Mouse (Mus musculus) bone marrow, adult 2 months (tissue): Measurements from ENCODE around the gene Ntn5. TPM values are rescaled to one million over a fixed set of nuclear protein-coding genes. Genes with fewer than 3 reads are reported as not detected.

Experiments used
- H3K27ac ChIP-seq: fragments of 200-500 bp; 2 replicates; pipeline ENCODE4 v1.5.1; 2012; ENCODE audit warnings: low read depth, mild to moderate bottlenecking, control low read depth, inconsistent platforms, low read length; ENCODE audit not compliant: control insufficient read depth, poor library complexity, insufficient read depth
- H3K4me1 ChIP-seq: fragments of 200-500 bp; 2 replicates; pipeline ENCODE4 v1.6.1; 2011; ENCODE audit warnings: low read length; ENCODE audit not compliant: control insufficient read depth, insufficient read depth
- H3K4me3 ChIP-seq: fragments of 200-500 bp; replicated peaks from 2 replicates; pipeline ENCODE3; 2011; ENCODE audit warnings: mild to moderate bottlenecking, low read depth, low read length, control low read depth; ENCODE audit not compliant: control insufficient read depth
- CTCF ChIP-seq: fragments of 200-500 bp; IDR thresholded peaks from 2 replicates; pipeline ENCODE4 v1.5.1; 2011; ENCODE audit warnings: low read length, control low read depth; ENCODE audit not compliant: control insufficient read depth, insufficient read depth
- POLR2A ChIP-seq: fragments of 200-500 bp; IDR thresholded peaks from 2 replicates; pipeline ENCODE4 v1.6.1; 2011; ENCODE audit warnings: low read depth, mild to moderate bottlenecking, control low read depth, low read length, borderline replicate concordance; ENCODE audit not compliant: control insufficient read depth
- WGBS: fragments of 180-500 bp; shearing (Covaris S2); methylation state at CpG from one replicate; pipeline ENCODE4 v1.1.7; 2018; 5-methylcytosine and 5-hydroxymethylcytosine counted together
- polyA plus RNA-seq: library from polyadenylated mRNA; stranded (reverse); fragments of >200 nt; gene quantifications from 2 replicates; pipeline ENCODE4 v1.2.4, GENCODE M21; 2011; ENCODE audit warnings: low replicate concordance; ENCODE audit not compliant: missing spikeins, insufficient read depth, insufficient read length

Ntn5 gene
- polyA plus RNA-seq, 1 experiment, result not detected

- peaks cover 11% of the 10 kb centered on the region for H3K4me1 ChIP-seq
These were observed 26.0 kb downstream of the Ntn5 start for GRCm38 (mm10) chr7:45709677-45710355.

GRCm38 (mm10) chr7:45710477-45711191 lies 26.8 kb downstream of the Ntn5 start:
- Histone ChIP-seq H3K4me3 (no peak overlapping the region), H3K27ac (no peak overlapping the region), H3K4me1 (peaks cover 13% of the 10 kb centered on the region)
- no peak for TF ChIP-seq POLR2A
- TF ChIP-seq CTCF, result no peak
- WGBS, result 92% methylated on average over 20 of the region's 20 CpGs

More at GRCm38 (mm10) chr7:45709677-45710355, 26.0 kb downstream of the Ntn5 start:
- H3K4me3 ChIP-seq, result no peak overlapping the region
- no peak overlapping the region for H3K27ac ChIP-seq
- no peak for TF ChIP-seq CTCF
- WGBS, result 79% methylated on average over 14 of the region's 14 CpGs

- 86% methylated on average over 24 of the region's 24 CpGs for WGBS
- H3K4me3 ChIP-seq, result no peak overlapping the region
- no peak overlapping the region for H3K27ac ChIP-seq
- TF ChIP-seq CTCF (no peak), POLR2A (no peak)
- H3K4me1 ChIP-seq, result peaks cover 15% of the 10 kb centered on the region
These were observed 27.6 kb downstream of the Ntn5 start for GRCm38 (mm10) chr7:45711316-45712021.

GRCm38 (mm10) chr7:45712022-45712757 lies 28.4 kb downstream of the Ntn5 start:
- TF ChIP-seq POLR2A (no peak), CTCF (no peak)
- peaks cover 14% of the 10 kb centered on the region for H3K4me1 ChIP-seq

GRCm38 (mm10) chr7:45713396-45713795 lies 29.6 kb downstream of the Ntn5 start:
- TF ChIP-seq CTCF (no peak), POLR2A (no peak)
- Histone ChIP-seq H3K4me3 (no peak overlapping the region), H3K4me1 (peaks cover 9% of the 10 kb centered on the region), H3K27ac (no peak overlapping the region)
- 90% methylated on average over 16 of the region's 16 CpGs for WGBS

More at GRCm38 (mm10) chr7:45712022-45712757, 28.4 kb downstream of the Ntn5 start:
- WGBS, result 89% methylated on average over 21 of the region's 21 CpGs
- no peak overlapping the region for H3K27ac ChIP-seq
- H3K4me3 ChIP-seq, result no peak overlapping the region

- no peak overlapping the region for H3K4me3 ChIP-seq
- no peak for TF ChIP-seq CTCF
- TF ChIP-seq POLR2A, result no peak
- H3K27ac ChIP-seq, result no peak overlapping the region
- H3K4me1 ChIP-seq, result peaks cover 6% of the 10 kb centered on the region; the same call in 1 of the 2 replicates
- WGBS, result 84% methylated on average over 6 of the region's 6 CpGs
These were observed 30.2 kb downstream of the Ntn5 start for GRCm38 (mm10) chr7:45713881-45714520.

- TF ChIP-seq POLR2A, result no peak
- TF ChIP-seq CTCF, result no peak
- Histone ChIP-seq H3K4me1 (peaks cover 4% of the 10 kb centered on the region; the same call in 1 of the 2 replicates), H3K27ac (peak overlapping the region; percentile 49)
These were observed 30.8 kb downstream of the Ntn5 start for GRCm38 (mm10) chr7:45714630-45715089.

More at GRCm38 (mm10) chr7:45714630-45715089, 30.8 kb downstream of the Ntn5 start:
- WGBS, result 10% methylated on average over 14 of the region's 14 CpGs
- H3K4me3 ChIP-seq, result peak overlapping the region; percentile 83
